Mouse (Mus musculus) gastrocnemius, postnatal 36 days (tissue): ENCODE results near the gene Acaa1b. TPM values are rescaled to one million over a fixed set of nuclear protein-coding genes. Genes with fewer than 3 reads are reported as not detected.

Experiments
- DNase-seq, 2 experiments: peaks; one replicate each; pipeline ENCODE4 v3.0.0; 2022
- intact Hi-C: fragments of 180-260 bp; cut with DNase I; formaldehyde crosslinking; loops from one replicate; pipeline ENCODE4 v1.15.1; 2025
- total RNA-seq, 2 experiments: library from RNA; stranded (reverse); gene quantifications; 2 replicates each; pipeline ENCODE4 v1.2.3; 2021

Gene Acaa1b
- total RNA-seq, 2 experiments from 2014 or later, result 0.31 to 0.54 TPM

DNA sequence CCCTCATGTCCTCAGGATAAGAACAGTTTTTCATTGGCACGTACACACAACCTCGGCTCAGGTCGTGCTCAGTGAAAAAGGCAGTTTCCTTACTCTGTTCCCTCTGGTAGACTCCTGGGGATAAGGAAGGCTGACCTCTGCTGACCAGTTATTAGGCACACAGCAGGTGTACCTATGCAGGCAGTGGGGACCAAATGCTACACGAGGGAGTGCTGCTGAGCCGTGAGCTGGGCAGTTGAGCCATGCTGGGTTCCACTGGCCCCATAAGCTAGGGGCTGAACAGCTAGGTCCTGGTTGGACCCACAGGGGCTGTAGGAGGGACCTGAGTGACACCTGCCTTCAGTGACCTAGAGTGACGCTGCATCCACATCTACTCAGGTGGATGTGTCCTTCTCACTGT is 11.3 kb downstream of the Acaa1b start:
- no peak for DNase-seq
- intact Hi-C loops, result no loop called here

DNA sequence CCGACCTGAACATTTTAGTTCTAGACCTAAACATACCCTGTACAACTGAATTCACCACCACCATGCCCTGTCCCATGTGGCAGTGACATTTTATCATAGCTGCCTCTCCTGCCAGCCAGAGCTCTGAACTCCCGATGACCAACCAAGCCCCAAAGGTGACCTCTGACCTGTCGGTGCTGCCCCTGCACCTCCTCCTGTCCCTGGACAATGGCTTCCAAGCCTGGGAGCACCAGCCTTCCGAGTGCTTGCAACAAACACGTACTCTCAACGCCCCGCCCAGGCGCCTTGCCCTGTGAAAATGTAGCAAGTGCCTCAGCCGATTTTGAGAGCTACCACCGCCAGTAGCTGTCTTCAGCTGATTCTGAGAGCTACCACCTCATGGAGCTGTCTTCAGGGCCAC is 11.8 kb downstream of the Acaa1b start:
- DNase-seq, result no peak
- intact Hi-C loops, result no loop called here

DNA sequence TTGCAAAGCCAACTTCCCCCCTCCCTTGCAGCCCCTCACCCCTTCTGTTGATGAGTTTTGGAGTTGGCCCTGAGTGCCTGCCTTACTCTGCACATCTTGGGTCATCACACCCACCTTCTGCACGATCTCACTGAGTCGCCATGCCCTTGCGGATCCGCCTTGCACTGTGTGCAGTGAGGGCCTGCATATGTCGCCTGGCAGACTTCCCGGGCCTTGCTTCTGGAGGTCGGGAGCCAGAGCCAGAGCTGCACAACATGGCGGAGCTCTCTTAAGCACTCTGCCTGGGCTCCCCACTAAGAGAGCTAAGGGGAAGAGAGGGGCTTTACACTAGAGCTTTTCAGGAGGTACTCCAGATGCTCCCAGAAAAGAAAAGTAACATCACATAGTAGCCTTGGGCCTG is 12.2 kb downstream of the Acaa1b start:
- intact Hi-C loops, result no loop called here
- DNase-seq, result no peak

DNA sequence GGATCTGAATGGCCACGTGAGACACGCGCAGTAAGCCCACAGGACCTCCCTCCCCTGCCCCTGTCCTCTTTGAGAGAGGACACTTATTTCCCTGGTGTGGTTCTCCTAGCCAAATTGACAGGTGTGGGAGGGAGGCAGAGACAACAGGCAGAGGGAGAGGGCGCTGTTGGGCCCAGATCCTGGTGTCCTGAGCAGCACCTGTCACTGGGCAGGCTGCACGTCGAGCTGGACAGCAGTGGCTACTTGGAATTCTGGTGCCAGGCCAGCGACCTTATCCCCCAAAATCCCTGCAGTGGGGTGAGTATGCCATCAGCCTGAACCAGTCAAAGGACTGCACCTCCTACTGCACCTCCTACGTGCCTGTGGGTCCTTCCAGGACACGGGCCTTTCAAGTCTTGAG is 13.5 kb downstream of the Acaa1b start:
- intact Hi-C loops, result no loop called here
- DNase-seq, result no peak

DNA sequence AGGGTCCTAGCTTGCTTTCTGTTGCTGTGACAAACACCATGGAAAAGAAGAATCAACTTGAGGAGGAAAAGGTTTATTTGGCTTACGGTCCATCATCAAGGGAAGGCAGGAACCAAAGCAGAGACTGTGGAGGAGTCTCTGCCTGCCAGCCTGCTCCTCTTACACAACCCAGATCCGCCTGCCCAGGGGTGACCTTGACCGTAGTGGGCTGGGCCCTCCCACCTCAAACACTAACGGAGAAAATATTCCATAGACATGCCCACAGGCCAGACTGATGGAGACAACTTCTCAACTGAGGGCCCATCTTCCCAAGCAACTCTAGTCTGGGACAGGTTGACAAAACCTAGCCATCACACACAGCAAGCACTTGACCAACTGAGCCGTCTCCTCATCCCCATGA is 14.8 kb downstream of the Acaa1b start:
- intact Hi-C loops, result no loop called here
- no peak for DNase-seq

DNA sequence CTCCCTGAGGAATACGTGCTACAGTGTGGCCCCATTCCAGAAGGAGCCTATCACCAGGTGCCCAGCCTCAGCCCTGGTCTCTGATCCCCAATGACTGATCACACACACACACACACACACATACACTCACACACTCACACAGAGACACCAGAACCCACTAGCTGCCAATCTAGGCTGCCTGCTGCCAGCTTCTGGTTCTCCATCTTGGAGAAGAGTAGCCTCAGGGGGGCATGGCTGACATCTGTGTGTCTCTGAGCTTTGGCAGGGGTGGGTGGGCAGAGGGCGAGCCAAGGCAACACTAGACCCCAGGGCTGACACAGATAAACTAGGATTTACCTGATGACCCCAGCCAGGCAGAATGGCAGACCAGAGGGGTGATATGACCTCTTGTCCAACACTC is 18.1 kb downstream of the Acaa1b start:
- intact Hi-C loops, result no loop called here
- no peak for DNase-seq

DNA sequence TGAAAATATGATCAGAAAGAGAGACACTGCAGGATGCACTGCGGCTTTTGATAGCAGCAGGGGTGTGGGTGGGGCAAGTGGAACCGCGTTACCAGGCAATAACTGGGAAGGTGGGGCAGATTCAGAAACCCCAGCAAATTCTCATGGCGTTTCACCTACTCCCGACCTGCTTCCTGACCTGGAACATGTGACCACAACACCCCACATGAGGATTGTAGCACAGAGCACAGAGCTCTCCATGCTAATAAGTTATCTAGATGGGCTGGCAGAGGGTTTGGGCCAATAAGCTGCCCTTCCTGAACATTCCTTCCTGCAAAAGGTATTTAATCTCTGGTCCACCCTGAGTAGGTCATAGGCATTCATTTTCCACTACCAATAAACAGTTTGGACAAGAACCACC is 26.2 kb downstream of the Acaa1b start:
- intact Hi-C loops, result no loop called here
- no peak for DNase-seq

DNA sequence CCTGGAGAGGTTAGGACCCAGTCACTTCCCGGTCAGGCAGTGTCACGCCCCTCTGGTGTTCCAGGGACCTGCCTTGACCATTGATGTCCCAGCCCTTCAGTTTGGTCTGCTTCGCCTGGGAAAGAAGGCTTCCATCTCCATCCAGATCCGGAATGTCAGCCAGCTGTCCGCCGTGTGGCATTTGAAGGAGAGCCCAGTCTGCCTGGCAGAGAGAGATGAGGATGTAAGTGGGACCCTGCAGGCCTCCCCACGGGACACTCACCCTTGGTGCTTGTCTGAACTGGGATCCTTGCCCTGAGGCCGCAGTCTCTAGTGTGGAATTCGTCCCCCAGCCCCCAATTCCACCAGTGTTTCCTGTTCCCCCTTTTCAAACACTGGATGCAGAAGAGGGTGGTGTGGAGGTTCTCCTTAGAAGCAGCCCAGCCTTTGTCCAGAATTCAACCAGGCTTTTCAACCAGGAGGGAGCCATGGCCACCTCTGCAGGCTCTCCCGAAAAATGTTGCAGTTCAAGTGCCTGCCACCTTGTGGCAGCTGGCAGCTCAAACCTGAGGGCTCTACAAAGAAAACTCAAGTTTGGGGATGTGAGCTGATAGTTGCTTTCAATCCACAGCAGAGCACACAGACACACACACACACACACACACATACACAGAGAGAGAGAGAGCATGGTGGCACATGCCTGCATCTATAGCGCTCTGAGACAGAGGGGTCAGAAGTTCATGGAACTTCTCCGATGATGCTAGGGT is 28.3 kb downstream of the Acaa1b start:
- intact Hi-C loops, result no loop called here
- no peak for DNase-seq

DNA sequence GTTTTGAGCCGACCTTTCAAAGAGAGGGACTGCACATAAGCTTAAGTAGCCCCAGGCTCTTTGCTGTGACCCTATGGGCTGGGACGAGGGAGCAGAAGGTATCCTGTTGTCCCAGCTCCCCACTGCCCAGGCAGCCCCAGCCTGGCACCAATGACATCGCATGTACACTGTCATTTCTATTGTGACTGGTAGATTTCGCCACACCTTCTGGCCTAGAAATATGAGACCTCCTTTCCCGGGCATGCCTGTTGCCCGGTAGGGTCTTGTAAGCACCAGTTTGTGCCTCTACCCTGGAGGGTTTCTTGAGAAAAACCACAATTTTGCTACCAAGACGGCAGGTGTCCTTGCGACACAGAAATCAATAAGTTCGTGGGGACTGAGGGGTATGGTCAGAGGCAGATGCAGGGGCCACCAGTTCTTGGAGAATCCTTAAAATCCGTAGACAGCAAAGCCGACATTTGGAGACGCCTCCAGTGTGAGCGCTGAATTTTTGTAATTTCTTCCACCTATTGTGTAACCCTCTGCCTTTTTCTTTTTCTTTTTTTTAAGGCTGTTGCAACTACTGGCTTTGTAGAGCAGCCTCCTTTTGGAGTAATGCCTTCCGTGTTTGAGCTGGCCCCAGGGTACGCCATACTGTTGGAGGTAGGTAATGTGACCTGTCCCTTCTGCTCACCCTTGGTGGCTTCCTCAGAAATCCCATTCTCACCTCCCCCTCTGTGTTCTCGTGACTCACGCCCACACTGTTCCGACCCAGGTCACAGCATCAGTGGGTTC is 34.1 kb downstream of the Acaa1b start:
- no peak for DNase-seq
- intact Hi-C loops, result no loop called here

DNA sequence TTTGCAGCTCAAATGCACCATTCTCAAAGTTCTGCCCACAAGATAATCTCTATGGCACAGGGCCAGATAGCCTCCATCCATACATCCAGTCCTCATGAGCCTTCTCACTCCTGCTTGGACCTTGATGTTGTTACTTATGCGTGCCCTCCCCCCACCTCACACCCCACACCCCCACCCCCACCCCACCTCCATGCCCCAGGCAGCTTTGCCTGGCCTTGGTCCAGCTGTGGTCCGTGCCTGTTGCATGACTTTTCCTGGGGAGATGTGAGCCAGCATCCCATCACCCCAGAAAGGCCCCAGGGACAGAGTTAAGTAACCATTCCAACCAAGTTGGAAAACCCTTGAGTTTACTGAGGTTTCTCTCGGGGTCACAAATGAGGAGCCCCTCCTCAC is 36.7 kb downstream of the Acaa1b start:
- intact Hi-C loops, result no loop called here
- no peak for DNase-seq

DNA sequence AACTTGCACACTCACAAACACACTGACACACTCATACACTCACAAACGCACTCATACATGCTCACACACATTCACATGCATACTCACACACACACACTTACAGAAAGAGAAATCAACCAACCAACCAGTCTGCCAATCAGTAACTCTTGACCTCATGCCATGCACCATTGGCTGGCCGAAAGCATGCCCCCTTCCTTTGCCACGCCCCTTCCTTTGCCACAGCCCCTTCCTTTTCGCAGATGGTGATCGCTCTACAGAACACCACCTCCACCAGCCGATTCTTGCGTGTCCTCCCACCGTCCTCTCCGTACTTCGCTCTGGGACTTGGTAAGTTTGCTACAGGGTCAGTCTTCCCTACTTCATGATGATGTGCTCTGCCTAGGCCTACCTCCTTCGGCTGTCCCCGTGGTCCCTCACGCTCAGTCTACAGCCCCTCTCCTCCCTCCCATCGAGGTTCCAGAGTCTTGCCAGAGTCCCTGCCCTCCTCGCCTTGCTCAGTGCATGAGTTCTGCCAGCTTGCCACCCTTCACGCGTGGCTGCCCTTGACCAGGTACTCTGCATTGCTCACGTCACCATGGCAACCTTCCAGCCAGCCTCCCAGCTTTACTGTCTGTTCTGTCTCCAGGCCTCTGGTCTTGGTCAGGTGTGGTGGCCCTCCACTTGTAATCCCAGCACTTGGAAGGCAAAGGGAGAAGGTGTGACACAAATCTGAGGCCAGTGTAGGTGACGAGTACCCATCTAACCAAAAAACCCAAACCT is 37.3 kb downstream of the Acaa1b start:
- intact Hi-C loops, result no loop called here

DNA sequence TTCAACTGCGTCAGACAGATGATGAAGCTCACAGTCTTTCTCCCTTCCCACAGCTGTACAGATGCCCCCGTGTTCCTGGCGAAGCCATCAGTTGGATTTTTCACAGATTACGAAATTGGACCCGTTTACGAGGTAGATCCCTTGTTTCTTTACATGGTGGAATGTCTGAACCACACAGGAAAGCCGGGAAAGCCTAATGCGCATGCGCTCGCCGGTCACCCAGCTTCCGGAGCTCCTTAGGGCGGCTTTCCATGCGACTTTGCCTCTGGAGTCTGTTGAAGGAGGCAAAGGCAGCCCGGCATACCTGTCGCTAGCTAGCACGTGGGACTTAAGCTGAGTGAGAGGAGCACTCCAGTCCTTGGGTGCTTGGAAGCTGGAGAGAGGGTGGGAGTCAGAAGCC is 42.0 kb downstream of the Acaa1b start:
- intact Hi-C loops, result no loop called here
- DNase-seq, result no peak

More for the DNA sequence above, 37.3 kb downstream of the Acaa1b start:
- no peak for DNase-seq

DNA sequence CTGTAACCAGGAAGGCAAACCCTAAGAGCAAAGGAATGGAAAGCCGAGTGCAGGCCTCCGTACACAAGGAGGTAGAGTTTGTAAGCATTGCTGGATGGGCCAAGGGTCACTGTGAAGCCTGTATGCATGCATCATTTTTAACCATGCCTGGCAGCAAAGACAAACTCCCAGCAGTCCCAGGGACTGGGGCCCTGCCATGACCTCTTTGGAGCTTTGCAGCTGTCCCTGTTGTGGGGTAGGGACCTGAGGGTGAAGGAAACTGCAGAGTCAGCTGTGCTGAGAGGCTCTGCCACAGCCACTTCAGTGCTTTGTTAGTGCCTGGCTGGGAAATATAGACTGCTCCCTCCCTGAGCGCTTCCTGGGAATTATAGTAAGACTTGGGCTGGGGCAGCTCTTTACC is 46.3 kb downstream of the Acaa1b start:
- intact Hi-C loops, result no loop called here
- DNase-seq, result peak in 1 of 2 experiments; percentile 32

DNA sequence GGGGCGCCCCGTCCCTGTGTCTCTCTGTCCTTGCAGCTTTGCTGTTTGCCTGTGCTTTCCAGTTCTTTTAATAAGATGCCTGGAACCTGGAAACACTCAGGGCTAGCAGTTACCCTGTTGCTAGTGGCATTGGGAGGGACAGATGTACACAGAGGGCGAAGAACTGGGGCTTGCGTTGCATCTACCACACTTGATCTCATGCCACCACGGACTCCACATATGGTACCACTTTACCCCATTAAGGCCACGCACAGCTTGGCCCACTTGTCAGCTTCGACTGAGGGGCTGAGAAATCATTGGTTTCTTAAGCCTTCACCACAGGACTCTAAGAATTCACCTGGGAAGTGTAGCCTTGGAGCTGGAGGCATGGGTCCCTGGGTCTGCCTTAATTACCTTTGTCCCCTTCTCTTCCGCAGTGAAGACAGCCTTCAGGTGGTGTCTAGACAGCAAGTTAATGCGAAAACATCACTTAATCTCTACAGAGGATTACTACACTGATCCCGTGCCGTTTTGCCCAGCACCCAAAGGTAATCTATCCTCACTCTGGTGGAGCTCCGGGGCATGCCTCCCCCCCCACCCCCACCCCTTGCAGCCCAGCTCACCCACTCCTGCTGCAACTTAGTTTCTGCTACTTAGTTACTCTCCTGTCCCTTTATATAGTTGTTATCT is 47.1 kb downstream of the Acaa1b start:
- DNase-seq, result no peak
- intact Hi-C loops, result loop anchor here (5.0 kb wide), 1 partner anchor 167 kb away; no protein-coding TSS in a partner anchor

DNA sequence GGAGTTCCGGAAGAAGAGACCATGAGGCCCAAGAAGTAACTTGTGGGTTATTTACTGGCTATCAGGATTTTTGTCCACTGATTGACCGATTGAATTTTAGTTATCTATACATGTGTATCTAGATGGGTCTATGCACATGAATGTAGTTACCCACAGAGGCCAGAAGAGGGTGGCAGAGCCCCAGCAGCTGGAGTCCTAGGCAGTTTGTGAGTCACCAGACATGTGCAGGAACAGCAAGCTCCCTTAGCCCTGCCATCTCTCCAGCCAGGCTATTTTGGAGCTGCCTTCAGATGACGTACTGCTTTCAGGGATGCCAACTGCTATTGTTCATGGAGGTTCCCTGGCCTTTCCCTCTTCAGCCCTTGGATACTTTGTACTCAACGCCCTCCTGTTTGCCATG is 49.3 kb downstream of the Acaa1b start:
- DNase-seq, result no peak
- intact Hi-C loops, result loop anchor here (5.0 kb wide), 1 partner anchor 170 kb away; no protein-coding TSS in a partner anchor

DNA sequence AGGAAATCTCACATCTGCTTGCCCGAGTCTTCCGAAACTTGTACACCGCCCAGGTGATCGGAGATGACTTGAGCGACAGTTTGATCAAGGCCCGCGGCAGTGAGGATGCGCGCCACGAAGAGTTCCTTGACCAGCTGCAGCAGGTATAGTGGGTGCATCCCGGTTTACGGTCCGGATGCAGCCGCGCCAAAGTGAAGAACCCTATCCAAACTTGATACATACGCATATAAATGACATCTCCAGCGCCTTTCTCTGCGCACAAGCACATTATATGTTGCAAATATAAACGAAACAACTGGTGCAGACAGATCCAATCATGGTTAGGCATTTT is 54.1 kb downstream of the Acaa1b start:
- intact Hi-C loops, result no loop called here
- no peak for DNase-seq

DNA sequence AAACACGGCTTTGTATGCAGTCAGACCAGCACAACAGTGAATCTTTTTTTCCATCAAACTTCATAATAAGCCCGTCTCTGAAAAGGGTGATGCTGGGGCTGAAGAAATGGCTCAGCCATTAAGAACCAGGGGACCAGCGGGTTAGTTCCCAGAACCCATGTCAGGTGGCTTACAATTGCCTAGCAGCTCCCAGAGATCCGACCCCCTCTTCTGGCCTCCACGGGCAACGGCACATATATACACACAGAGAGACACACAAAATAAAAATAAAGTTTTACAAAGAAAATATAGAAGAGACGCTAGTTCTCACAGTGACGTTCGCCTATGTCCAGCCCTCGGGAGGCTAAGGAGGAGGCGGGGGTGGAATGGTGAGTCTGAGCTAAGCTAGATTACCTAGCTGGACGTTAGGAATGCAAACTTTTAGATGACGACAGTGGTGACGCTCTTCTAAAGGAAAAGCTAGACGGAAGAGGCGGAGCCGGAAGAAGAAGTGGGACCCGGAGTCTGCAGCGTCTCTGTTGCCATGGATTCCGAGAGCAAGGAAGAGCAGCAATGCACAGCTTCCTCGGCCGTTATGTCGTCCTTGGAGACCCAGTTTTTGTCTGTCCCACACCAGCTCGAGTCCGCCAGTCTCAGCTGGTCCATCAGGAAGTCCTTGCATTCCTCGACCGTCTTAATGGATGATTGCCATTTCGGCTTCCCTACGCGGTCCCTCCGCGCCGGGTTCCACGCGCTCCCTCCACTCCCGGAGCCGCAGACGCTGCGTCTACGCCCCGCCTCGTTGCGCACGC is 54.7 kb downstream of the Acaa1b start, which contains the start of gene Dlec1:
Dlec1 (plus strand) TSS at position 487 of the 791 bp plus-strand sequence.
- intact Hi-C loops, result no loop called here

DNA sequence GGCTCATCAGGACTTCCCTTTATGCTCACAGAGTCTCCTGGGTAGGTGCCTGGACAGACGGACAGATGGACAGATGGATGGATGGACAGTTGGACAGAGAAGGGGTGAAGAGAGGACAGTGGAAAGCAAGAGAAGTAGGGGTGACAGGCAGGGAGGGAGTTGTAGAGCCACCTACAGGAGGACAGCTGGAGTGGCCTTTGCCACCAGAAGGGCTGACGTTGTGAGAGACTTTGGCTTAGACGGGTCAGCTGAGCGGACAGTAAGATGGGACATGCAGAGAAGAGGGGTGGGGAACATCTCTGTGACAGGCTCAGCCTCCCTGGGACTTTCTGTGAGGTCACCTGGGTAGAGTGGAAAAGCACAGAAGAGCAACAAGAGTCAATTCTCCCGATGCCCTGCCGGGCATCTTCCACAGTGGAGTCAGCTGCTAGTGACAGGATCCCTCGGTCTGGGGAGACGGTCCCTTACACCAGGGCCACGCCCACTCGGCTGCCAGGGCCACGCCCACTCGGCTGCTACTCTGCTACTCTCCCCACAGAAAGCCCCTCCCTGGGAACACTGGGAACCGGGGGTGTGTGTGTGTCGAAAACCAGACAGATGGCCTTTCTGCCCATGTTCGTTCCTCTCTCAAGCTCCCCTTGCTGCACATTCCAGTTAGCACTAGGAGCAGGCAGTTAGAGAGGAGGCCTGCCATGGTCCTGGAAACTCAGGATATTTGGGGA is 56.6 kb downstream of the Acaa1b start:
- intact Hi-C loops, result no loop called here
- DNase-seq, result no peak

More for the DNA sequence above, 54.7 kb downstream of the Acaa1b start, which contains the start of gene Dlec1:
- peak; percentile 40 to 43 for DNase-seq
